In the genomic region with DNA sequence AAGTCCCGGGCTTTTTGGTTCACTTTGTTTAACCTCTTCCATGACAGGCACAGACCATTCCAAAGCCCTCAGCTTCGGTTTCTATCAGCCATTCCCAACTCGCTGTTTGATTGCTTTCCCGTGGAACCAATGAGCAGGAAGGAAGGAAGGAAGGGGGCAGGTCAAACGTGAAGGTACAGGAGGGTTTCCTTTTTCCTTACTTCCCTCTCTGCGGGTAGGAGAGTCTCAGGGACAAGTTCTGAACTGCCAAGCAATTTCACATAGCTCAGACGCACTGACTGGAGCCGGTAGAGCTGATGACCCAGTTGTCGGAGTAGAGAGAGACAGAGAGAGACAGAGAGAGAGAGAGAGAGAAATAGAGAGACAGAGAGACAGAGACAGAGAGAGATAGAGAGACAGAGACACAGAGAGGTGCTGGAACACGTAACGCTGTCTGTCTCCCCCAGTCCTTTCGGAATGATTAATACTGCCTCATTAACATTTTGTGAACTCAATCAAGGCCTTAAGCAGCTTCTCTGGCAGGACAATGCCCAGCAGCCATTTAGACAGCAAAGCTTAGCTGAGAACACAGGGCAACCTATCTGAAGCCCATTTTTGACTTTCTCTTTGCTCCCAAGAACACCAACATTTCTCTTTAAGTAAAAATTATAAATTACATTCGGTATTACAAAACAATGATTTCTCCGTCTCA, we compare ENCODE assay signal across 11 mouse cellular contexts. TPM values are rescaled to one million over a fixed set of nuclear protein-coding genes. Genes with fewer than 3 reads are reported as not detected.
DNase-seq lines count a peak whose midpoint lies in the region; ATAC-seq and TF ChIP-seq lines count a peak whose summit lies in the region.
"Had no signal": no experiment of that assay in that cellular context is flagged by ENCODE, and none has a peak within 500 bp of the region (broad histone marks: within the 10 kb centered on the region; RNA-seq: fewer than 3 reads in every experiment).

No protein-coding gene starts in this region.

- no peaks in the 10 kb centered on the region for H3K9me3 ChIP-seq in embryonic facial prominence, embryonic 14.5 days (ENCODE audit: control insufficient read depth, low read length)
- H3K9me3 ChIP-seq in lung, embryonic 14.5 days (ENCODE audit: low read depth, low read length), result no peaks in the 10 kb centered on the region

- no peak overlapping the region for H3K27ac ChIP-seq in embryonic facial prominence, embryonic 14.5 days (replicated peaks; ENCODE audit: low read depth, low read length)
- peak overlapping the region; percentile 47; the same call in 1 of the 2 replicates for H3K27ac ChIP-seq in lung, embryonic 14.5 days (ENCODE audit: low read depth)
- H3K27ac ChIP-seq: heart, adult 2 months had no signal

- TF ChIP-seq CTCF in lung, embryonic 14.5 days (IDR thresholded peaks at IDR 0.05; ENCODE audit: low read depth), result no peak

- 60% methylated on average over 14 of the region's 14 CpGs for WGBS in embryonic facial prominence, embryonic 14.5 days
- 43% methylated on average over 14 of the region's 14 CpGs for WGBS in lung, embryonic 14.5 days

- no peak overlapping the region for H3K9ac ChIP-seq in embryonic facial prominence, embryonic 14.5 days (ENCODE audit: low read depth, low read length)
- H3K9ac ChIP-seq in lung, embryonic 14.5 days, result no peak overlapping the region

- no peak overlapping the region for H3K4me3 ChIP-seq in embryonic facial prominence, embryonic 14.5 days (ENCODE audit: low read depth, low read length)
- H3K4me3 ChIP-seq in lung, embryonic 14.5 days (ENCODE audit: low read depth, low read length), result no peak overlapping the region
- H3K4me3 ChIP-seq: heart, adult 2 months had no signal

- no peaks in the 10 kb centered on the region for H3K36me3 ChIP-seq in embryonic facial prominence, embryonic 14.5 days (ENCODE audit: control insufficient read depth, insufficient read depth, low read length)
- no peaks in the 10 kb centered on the region for H3K36me3 ChIP-seq in lung, embryonic 14.5 days (ENCODE audit: insufficient read depth)

- no peaks in the 10 kb centered on the region for H3K4me1 ChIP-seq in embryonic facial prominence, embryonic 14.5 days (ENCODE audit: control insufficient read depth, insufficient read depth, low read length)
- H3K4me1 ChIP-seq in lung, embryonic 14.5 days (ENCODE audit: insufficient read depth), result 0 out of 2 replicates have a peak, but pooled peaks cover 4% of the 10 kb centered on the region

- ATAC-seq in embryonic facial prominence, embryonic 14.5 days (ENCODE audit: low read depth), result 0 out of 2 replicates have a peak, but pooled peaks have one; percentile 30
- ATAC-seq in lung, embryonic 14.5 days (ENCODE audit: insufficient read depth), result 0 out of 2 replicates have a peak, but pooled peaks have one; percentile 28

- DNase-seq in kidney, adult 9 months, result peak; percentile 53
- DNase-seq in kidney, postnatal 14 days, result no peak
- peak; percentile 46 for DNase-seq in embryonic facial prominence, embryonic 14.5 days (ENCODE audit: low spot score)
- peak; percentile 46 for DNase-seq in lung, embryonic 14.5 days
- peak; percentile 76 for DNase-seq in retina, postnatal 1 day
- no peak for DNase-seq in spleen, postnatal 10 days (ENCODE audit: low spot score in 2 of 2)
- DNase-seq in urinary bladder, postnatal 25 days (ENCODE audit: low spot score), result no peak
- no peak for DNase-seq in right cerebral cortex, postnatal 10 days (ENCODE audit: low spot score in 2 of 2)
- DNase-seq: cerebellum, adult 18-20 months; heart, adult 2 months; left cerebral cortex, postnatal 4 days had no signal

- peak overlapping the region; percentile 13; the same call in 1 of the 2 replicates for H3K4me2 ChIP-seq in embryonic facial prominence, embryonic 14.5 days (ENCODE audit: low read depth, low read length)
- peak overlapping the region; percentile 14; the same call in 1 of the 2 replicates for H3K4me2 ChIP-seq in lung, embryonic 14.5 days

- no peaks in the 10 kb centered on the region for H3K27me3 ChIP-seq in embryonic facial prominence, embryonic 14.5 days (replicated peaks; ENCODE audit: control insufficient read depth, insufficient read depth, low read length)
- H3K27me3 ChIP-seq in lung, embryonic 14.5 days (ENCODE audit: insufficient read depth, low read length), result no peaks in the 10 kb centered on the region

RNA-seq across cellular contexts. Expression of gene Nudt4, which starts 13.1 kb away (rescaled TPM):
- 106 and 107 TPM in 2 replicates for polyA plus RNA-seq in embryonic facial prominence, embryonic 14.5 days (2014; fragmentation: Nextera tagmentation; extraction: Ambion mirVana)
- polyA plus RNA-seq in lung, embryonic 14.5 days (2014; fragmentation: Nextera tagmentation; extraction: Ambion mirVana), result 91.2 and 93.4 TPM in 2 replicates

Comparison
In these comparisons a context has a peak if more than half of its experiments do, and no peak if none do; other contexts are left out.
1. DNase-seq: peak in kidney, adult 9 months (single experiment), embryonic facial prominence, embryonic 14.5 days (single experiment), lung, embryonic 14.5 days (single experiment) and retina, postnatal 1 day (single experiment); none in kidney, postnatal 14 days (single experiment), spleen, postnatal 10 days (0 of 2), urinary bladder, postnatal 25 days (single experiment) and right cerebral cortex, postnatal 10 days (0 of 2).